Mouse (Mus musculus): ENCODE measurements around the gene Cmtr2. TPM values are rescaled to one million over a fixed set of nuclear protein-coding genes. Genes with fewer than 3 reads are reported as not detected.

Gene Cmtr2
- polyA plus RNA-seq, 1 experiment from 2014 or later = 7.1 TPM

GRCm38 (mm10) chr8:110185538-110185937 is 29.9 kb upstream of the Cmtr2 start:
- no peak overlapping the region for H3K4me2 ChIP-seq (ENCODE audit: low read depth, low read length)
- H3K27ac ChIP-seq (replicated peaks; ENCODE audit: low read depth, low read length) = no peak overlapping the region
- 63% methylated on average over 4 of the region's 4 CpGs for WGBS
- no peaks in the 10 kb centered on the region for H3K4me1 ChIP-seq (ENCODE audit: control insufficient read depth, insufficient read depth, low read length)
- peaks cover 3% of the 10 kb centered on the region; the same call in 1 of the 2 replicates for H3K27me3 ChIP-seq (replicated peaks; ENCODE audit: control insufficient read depth, insufficient read depth, low read length)
- no peaks in the 10 kb centered on the region for H3K36me3 ChIP-seq (ENCODE audit: control insufficient read depth, insufficient read depth, low read length)
- no peak for DNase-seq (ENCODE audit: low spot score)
- no peak overlapping the region for H3K9ac ChIP-seq (ENCODE audit: low read depth, low read length)
- no peaks in the 10 kb centered on the region for H3K9me3 ChIP-seq (ENCODE audit: control insufficient read depth, low read length)
- no peak overlapping the region for H3K4me3 ChIP-seq (ENCODE audit: low read depth, low read length)
- no peak for ATAC-seq (ENCODE audit: low read depth)

DNA sequence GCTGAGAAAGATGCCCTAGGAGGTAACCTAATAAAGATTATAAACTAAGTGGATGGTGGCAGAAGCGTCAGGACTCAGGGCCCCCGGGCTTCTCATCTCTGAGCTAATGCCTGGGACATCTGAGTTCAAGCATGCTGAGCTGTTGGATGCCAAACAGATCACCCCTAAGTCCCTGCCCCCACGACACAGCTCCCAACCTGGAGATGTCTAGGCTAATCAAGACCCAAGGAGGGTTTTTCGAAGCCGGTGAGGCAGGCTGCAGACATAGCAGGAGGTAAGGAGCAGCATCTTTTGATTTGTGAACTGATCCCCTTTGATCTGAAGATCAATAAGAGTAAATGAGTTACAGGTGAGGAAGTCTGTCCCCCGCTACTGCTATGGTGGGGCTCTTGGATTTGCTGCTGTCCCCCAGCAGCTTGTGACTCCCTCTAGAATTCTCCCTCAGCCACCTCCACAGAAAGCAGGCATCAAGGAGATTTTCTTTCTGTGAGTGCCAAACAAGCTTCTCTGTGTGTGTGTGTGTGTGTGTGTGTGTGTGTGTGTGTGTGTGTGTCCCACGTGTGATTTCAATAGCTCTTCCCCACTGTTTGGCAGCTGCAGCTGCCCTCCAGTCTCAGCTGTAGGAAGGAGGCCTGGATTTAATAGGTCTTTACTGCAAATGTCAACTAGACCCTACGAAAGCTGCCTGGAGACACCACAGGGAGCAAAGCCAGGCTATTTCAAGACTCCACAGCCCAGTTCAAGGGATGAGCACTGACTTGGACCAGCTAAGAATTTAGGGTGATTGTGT is 26.3 kb upstream of the Cmtr2 start:
- Histone ChIP-seq H3K4me2 (ENCODE audit: low read depth, low read length) (no peak overlapping the region), H3K4me3 (ENCODE audit: low read depth, low read length) (no peak overlapping the region), H3K9me3 (ENCODE audit: control insufficient read depth, low read length) (no peaks in the 10 kb centered on the region), H3K36me3 (ENCODE audit: control insufficient read depth, insufficient read depth, low read length) (no peaks in the 10 kb centered on the region), H3K4me1 (ENCODE audit: control insufficient read depth, insufficient read depth, low read length) (no peaks in the 10 kb centered on the region), H3K27me3 (replicated peaks; ENCODE audit: control insufficient read depth, insufficient read depth, low read length) (peaks cover 3% of the 10 kb centered on the region; the same call in 1 of the 2 replicates), H3K27ac (replicated peaks; ENCODE audit: low read depth, low read length) (no peak overlapping the region), H3K9ac (ENCODE audit: low read depth, low read length) (no peak overlapping the region)
- WGBS = 12% methylated on average over 8 of the region's 8 CpGs
- ATAC-seq (ENCODE audit: low read depth) = no peak
- peak; percentile 13 for DNase-seq (ENCODE audit: low spot score)

- Histone ChIP-seq H3K4me2 (ENCODE audit: low read depth, low read length) (no peak overlapping the region), H3K9ac (ENCODE audit: low read depth, low read length) (no peak overlapping the region), H3K27me3 (replicated peaks; ENCODE audit: control insufficient read depth, insufficient read depth, low read length) (no peaks in the 10 kb centered on the region), H3K36me3 (ENCODE audit: control insufficient read depth, insufficient read depth, low read length) (no peaks in the 10 kb centered on the region), H3K4me1 (ENCODE audit: control insufficient read depth, insufficient read depth, low read length) (no peaks in the 10 kb centered on the region), H3K9me3 (ENCODE audit: control insufficient read depth, low read length) (no peaks in the 10 kb centered on the region), H3K4me3 (ENCODE audit: low read depth, low read length) (no peak overlapping the region), H3K27ac (replicated peaks; ENCODE audit: low read depth, low read length) (no peak overlapping the region)
- 0% methylated on average over 5 of the region's 5 CpGs for WGBS
- no peak for ATAC-seq (ENCODE audit: low read depth)
- DNase-seq (ENCODE audit: low spot score) = peak; percentile 89
These were observed 18.8 kb upstream of the Cmtr2 start for GRCm38 (mm10) chr8:110196678-110197077.

DNA sequence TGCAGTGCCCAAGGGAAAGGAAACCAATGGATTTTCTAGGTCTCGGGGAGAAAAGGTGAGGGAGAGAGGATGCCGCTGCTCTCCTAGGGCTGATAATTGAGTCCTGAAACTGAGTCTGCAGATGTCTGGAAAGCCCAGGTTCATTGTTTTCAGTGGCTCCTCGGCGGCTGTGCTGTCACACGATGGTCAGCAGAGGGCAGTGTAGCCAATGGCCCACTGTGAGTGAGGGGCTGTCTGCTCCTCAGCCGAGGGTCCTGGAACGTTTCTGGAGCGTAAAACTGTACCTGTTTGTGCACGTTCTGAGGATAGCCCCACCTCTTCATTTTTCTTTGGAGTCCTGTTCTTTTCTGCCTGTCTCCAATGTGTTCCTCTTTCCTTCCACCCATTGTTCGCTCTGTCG is 13.7 kb upstream of the Cmtr2 start:
- no peaks in the 10 kb centered on the region for H3K9me3 ChIP-seq (ENCODE audit: control insufficient read depth, low read length)
- 32% methylated on average over 11 of the region's 11 CpGs for WGBS
- H3K9ac ChIP-seq (ENCODE audit: low read depth, low read length) = no peak overlapping the region
- H3K27ac ChIP-seq (replicated peaks; ENCODE audit: low read depth, low read length) = no peak overlapping the region
- no peak overlapping the region for H3K4me3 ChIP-seq (ENCODE audit: low read depth, low read length)
- ATAC-seq (ENCODE audit: low read depth) (no peak), DNase-seq (ENCODE audit: low spot score) (no peak)
- H3K36me3 ChIP-seq (ENCODE audit: control insufficient read depth, insufficient read depth, low read length) = no peaks in the 10 kb centered on the region
- H3K4me1 ChIP-seq (ENCODE audit: control insufficient read depth, insufficient read depth, low read length) = no peaks in the 10 kb centered on the region
- no peaks in the 10 kb centered on the region for H3K27me3 ChIP-seq (replicated peaks; ENCODE audit: control insufficient read depth, insufficient read depth, low read length)
- no peak overlapping the region for H3K4me2 ChIP-seq (ENCODE audit: low read depth, low read length)

GRCm38 (mm10) chr8:110216253-110216652 is 788 bp downstream of the Cmtr2 start:
- DNase-seq (ENCODE audit: low spot score) (no peak), ATAC-seq (ENCODE audit: low read depth) (no peak)
- Histone ChIP-seq H3K4me1 (ENCODE audit: control insufficient read depth, insufficient read depth, low read length) (peaks cover 10% of the 10 kb centered on the region), H3K36me3 (ENCODE audit: control insufficient read depth, insufficient read depth, low read length) (peaks cover 6% of the 10 kb centered on the region), H3K27ac (replicated peaks; ENCODE audit: low read depth, low read length) (no peak overlapping the region), H3K9ac (ENCODE audit: low read depth, low read length) (no peak overlapping the region), H3K4me2 (ENCODE audit: low read depth, low read length) (no peak overlapping the region), H3K9me3 (ENCODE audit: control insufficient read depth, low read length) (no peaks in the 10 kb centered on the region), H3K4me3 (ENCODE audit: low read depth, low read length) (no peak overlapping the region), H3K27me3 (replicated peaks; ENCODE audit: control insufficient read depth, insufficient read depth, low read length) (no peaks in the 10 kb centered on the region)
- 76% methylated on average over 5 of the region's 5 CpGs for WGBS

- Histone ChIP-seq H3K27ac (replicated peaks; ENCODE audit: low read depth, low read length) (0 out of 2 replicates have a peak overlapping the region, but pooled peaks have one; percentile 6), H3K4me1 (ENCODE audit: control insufficient read depth, insufficient read depth, low read length) (peaks cover 10% of the 10 kb centered on the region), H3K9me3 (ENCODE audit: control insufficient read depth, low read length) (no peaks in the 10 kb centered on the region), H3K9ac (ENCODE audit: low read depth, low read length) (peak overlapping the region; percentile 21; the same call in 1 of the 2 replicates), H3K27me3 (replicated peaks; ENCODE audit: control insufficient read depth, insufficient read depth, low read length) (no peaks in the 10 kb centered on the region), H3K36me3 (ENCODE audit: control insufficient read depth, insufficient read depth, low read length) (peaks cover 15% of the 10 kb centered on the region), H3K4me3 (ENCODE audit: low read depth, low read length) (peak overlapping the region; percentile 59), H3K4me2 (ENCODE audit: low read depth, low read length) (peak overlapping the region; percentile 70)
- WGBS = 40% methylated on average over 5 of the region's 5 CpGs
- ATAC-seq (ENCODE audit: low read depth) = peak; percentile 3; the same call in 1 of the 2 replicates
- DNase-seq (ENCODE audit: low spot score) = no peak
These were observed 1.7 kb downstream of the Cmtr2 start for GRCm38 (mm10) chr8:110217198-110217597.

DNA sequence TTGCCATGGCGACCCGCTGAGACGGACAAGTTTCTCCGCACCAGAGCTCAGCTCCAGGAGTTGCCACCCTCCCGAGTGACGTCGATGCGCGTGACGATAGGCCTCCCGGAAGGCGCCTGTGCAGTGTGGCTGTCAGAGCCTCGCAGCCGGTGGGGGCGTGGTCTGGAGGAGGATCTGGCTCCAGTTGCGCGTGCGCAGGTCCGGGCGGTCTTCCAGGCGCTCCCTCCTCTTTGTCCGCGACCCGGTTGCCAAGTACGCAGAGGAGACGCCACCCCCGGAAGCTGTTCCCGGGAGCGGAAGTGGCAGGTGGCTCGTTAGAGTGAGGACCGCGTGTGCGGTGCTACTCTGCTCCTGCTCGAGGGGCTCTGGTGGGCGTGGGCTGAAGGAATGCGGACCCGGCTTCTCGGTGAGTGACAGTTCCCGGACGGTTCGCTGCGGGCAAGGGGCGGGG is 2.2 kb downstream of the Cmtr2 start:
- DNase-seq (ENCODE audit: low spot score) (peak; percentile 99), ATAC-seq (ENCODE audit: low read depth) (peak; percentile 99)
- H3K27ac ChIP-seq (replicated peaks; ENCODE audit: low read depth, low read length) = no peak overlapping the region
- H3K4me3 ChIP-seq (ENCODE audit: low read depth, low read length) = peak overlapping the region; percentile 59
- peaks cover 20% of the 10 kb centered on the region for H3K36me3 ChIP-seq (ENCODE audit: control insufficient read depth, insufficient read depth, low read length)
- WGBS = under 1% methylated on average over 41 of the region's 43 CpGs
- H3K4me1 ChIP-seq (ENCODE audit: control insufficient read depth, insufficient read depth, low read length) = peaks cover 10% of the 10 kb centered on the region
- H3K27me3 ChIP-seq (replicated peaks; ENCODE audit: control insufficient read depth, insufficient read depth, low read length) = no peaks in the 10 kb centered on the region
- peak overlapping the region; percentile 70 for H3K4me2 ChIP-seq (ENCODE audit: low read depth, low read length)
- peak overlapping the region; percentile 50 for H3K9ac ChIP-seq (ENCODE audit: low read depth, low read length)
- H3K9me3 ChIP-seq (ENCODE audit: control insufficient read depth, low read length) = no peaks in the 10 kb centered on the region

DNA sequence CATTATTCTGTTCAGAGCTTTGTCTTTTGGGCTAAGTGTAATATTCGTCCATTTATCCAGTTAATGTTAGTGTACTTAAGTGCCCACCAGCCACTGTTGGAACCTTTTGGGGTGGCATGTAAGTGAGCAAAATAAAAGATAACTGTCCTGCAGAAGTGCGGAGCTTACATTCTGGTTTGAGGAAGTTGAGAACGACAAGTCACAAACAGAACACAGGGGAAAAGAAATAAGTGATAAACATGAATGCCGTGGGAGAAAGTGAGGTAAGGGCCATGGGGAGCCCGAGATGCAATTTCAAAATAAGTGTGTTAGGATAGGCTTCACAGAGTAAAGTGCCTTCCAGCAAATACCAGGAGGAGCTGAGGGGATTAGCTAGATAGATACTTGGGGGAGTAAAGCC is 3.0 kb downstream of the Cmtr2 start:
- Histone ChIP-seq H3K36me3 (ENCODE audit: control insufficient read depth, insufficient read depth, low read length) (peaks cover 28% of the 10 kb centered on the region), H3K9me3 (ENCODE audit: control insufficient read depth, low read length) (no peaks in the 10 kb centered on the region), H3K4me1 (ENCODE audit: control insufficient read depth, insufficient read depth, low read length) (peaks cover 10% of the 10 kb centered on the region), H3K27ac (replicated peaks; ENCODE audit: low read depth, low read length) (no peak overlapping the region), H3K9ac (ENCODE audit: low read depth, low read length) (peak overlapping the region; percentile 50; the same call in 1 of the 2 replicates), H3K4me2 (ENCODE audit: low read depth, low read length) (peak overlapping the region; percentile 70), H3K4me3 (ENCODE audit: low read depth, low read length) (peak overlapping the region; percentile 59), H3K27me3 (replicated peaks; ENCODE audit: control insufficient read depth, insufficient read depth, low read length) (no peaks in the 10 kb centered on the region)
- WGBS = 69% methylated on average over 5 of the region's 5 CpGs
- DNase-seq (ENCODE audit: low spot score) (no peak), ATAC-seq (ENCODE audit: low read depth) (no peak)

DNA sequence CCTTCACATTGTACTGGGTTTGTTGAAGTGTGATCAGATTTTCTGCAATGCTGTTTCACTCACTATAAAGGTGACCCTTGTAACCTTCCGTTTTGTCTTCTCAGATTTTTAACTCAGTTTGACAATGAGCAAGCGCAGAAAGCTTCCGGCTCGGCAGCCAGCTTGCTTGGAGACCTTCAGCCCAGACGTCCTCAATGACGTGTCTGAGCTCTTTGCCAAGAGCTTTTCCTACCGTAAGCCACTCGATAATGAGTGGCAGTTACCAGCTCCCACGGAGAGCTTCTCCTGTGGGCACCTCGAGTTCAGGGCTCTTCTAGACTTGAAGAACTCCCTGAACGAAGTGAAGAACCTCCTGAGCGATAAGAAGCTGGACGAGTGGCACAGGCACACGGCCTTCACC is 5.5 kb downstream of the Cmtr2 start:
- H3K4me1 ChIP-seq (ENCODE audit: control insufficient read depth, insufficient read depth, low read length) = peaks cover 10% of the 10 kb centered on the region
- H3K36me3 ChIP-seq (ENCODE audit: control insufficient read depth, insufficient read depth, low read length) = peaks cover 33% of the 10 kb centered on the region
- H3K4me2 ChIP-seq (ENCODE audit: low read depth, low read length) = no peak overlapping the region
- DNase-seq (ENCODE audit: low spot score) (no peak), ATAC-seq (ENCODE audit: low read depth) (no peak)
- 90% methylated on average over 14 of the region's 14 CpGs for WGBS
- no peak overlapping the region for H3K27ac ChIP-seq (replicated peaks; ENCODE audit: low read depth, low read length)
- H3K27me3 ChIP-seq (replicated peaks; ENCODE audit: control insufficient read depth, insufficient read depth, low read length) = no peaks in the 10 kb centered on the region
- H3K9me3 ChIP-seq (ENCODE audit: control insufficient read depth, low read length) = no peaks in the 10 kb centered on the region
- H3K4me3 ChIP-seq (ENCODE audit: low read depth, low read length) = no peak overlapping the region
- H3K9ac ChIP-seq (ENCODE audit: low read depth, low read length) = no peak overlapping the region

Data from embryonic facial prominence, embryonic 14.5 days (tissue).